Mouse (Mus musculus) heart, adult 2 months (tissue): ENCODE measurements around the gene Hfm1.

Experiments used
- CTCF ChIP-seq: fragments of 200-600 bp; IDR thresholded peaks from 2 replicates; pipeline ENCODE4 v1.8.1; 2022; ENCODE audit warnings: antibody characterized with exemption, mild to moderate bottlenecking, moderate library complexity
- EP300 ChIP-seq: fragments of 200-500 bp; IDR thresholded peaks from 2 replicates; pipeline ENCODE4 v1.6.1; 2011; ENCODE audit warnings: low read depth, low read length, control low read depth; ENCODE audit not compliant: insufficient read depth
- POLR2A ChIP-seq: fragments of 200-500 bp; IDR thresholded peaks from 2 replicates; pipeline ENCODE4 v1.6.1; 2011; ENCODE audit warnings: mild to moderate bottlenecking, low read depth, low read length, control low read depth; ENCODE audit not compliant: insufficient read depth

- TF ChIP-seq POLR2A (no peak), CTCF (no peak), EP300 (no peak)
These were observed 100.1 kb downstream of the Hfm1 start for GRCm38 (mm10) chr5:106826044-106826443.
